Mouse (Mus musculus) lung, postnatal 25 days (tissue): ENCODE data around the gene Taf11.

Experiments
- DNase-seq: peaks from one replicate; pipeline ENCODE4 v3.0.0; 2022; ENCODE audit warnings: low spot score

Gene Taf11

DNA sequence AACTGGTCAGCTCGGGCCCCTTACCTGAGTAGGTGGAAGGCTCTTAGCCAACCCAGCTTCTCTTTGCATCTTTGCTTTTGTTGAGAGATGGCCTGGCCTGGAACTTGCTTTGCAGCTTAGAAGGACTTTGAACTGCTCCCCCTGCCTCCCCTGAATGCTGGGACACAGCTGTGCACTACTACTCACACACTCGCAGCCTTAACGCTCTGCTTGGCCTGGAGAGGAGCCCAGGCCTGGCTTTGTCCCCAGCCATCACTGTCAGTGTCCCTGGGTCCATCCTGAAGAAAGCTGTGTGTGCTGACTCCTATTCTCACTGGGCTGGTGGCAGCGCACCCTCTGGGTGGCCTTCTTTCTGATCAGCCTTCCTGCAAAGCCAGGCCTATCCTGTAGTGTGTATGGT is 11.0 kb upstream of the Taf11 start:
- DNase-seq: no peak

DNA sequence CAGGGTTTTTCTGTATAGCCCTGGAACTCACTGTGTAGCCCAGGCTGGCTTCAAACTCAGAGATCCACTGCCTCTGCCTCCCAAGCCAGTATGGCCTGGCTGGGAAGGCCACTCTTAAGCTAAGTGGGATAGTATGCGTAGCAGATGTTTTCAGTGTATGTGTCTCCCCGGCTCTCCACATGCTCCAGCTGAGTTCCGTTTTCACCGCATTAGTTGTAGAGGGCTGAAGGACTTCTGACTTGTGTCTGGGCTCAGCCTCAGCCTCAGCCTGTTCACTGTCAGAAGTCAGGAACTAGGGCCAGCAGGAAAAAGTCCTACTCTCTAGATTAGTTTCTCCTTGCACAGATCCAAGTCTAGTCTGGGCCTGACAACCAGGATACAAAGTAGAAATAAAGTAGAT is 6.7 kb upstream of the Taf11 start:
- DNase-seq: peak; percentile 18

DNA sequence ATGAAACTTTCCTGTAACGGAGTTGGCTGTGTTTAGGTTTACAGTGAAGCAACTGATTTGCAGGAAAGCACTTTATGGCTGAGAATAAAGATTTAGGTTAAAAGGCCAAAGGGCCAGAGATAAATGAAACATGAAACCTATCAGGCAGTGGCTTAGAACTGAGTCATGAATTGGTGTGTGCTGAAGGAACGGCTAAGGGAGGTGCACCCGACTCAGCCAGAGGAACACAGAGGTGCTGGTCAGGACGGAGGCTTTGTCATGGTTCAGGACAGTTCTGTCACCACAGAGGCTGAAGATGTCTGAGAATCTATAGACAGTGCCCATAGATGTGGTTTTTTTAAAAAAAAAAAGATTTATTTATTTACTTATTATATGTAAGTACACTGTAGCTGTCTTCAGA is 5.1 kb upstream of the Taf11 start:
- no peak for DNase-seq

DNA sequence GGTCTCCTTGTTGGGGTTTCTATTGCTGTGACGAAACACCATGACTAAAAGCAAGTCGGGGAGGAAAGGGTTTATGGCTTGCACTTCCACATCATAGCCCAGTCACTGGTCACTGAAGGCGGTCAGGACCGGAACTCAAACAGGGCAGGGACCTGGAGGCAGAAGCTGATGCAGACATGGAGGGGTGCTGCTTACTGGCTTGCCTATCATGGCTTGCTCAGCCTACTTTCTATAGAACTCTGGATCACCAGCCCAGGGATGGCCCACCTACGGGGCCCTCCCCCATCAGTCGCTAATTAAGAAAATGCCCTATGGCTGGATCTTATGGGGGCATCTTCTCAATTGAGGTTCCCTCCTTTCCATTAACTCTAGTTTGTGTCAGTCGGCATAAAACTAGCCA is 1.7 kb upstream of the Taf11 start:
- no peak for DNase-seq

DNA sequence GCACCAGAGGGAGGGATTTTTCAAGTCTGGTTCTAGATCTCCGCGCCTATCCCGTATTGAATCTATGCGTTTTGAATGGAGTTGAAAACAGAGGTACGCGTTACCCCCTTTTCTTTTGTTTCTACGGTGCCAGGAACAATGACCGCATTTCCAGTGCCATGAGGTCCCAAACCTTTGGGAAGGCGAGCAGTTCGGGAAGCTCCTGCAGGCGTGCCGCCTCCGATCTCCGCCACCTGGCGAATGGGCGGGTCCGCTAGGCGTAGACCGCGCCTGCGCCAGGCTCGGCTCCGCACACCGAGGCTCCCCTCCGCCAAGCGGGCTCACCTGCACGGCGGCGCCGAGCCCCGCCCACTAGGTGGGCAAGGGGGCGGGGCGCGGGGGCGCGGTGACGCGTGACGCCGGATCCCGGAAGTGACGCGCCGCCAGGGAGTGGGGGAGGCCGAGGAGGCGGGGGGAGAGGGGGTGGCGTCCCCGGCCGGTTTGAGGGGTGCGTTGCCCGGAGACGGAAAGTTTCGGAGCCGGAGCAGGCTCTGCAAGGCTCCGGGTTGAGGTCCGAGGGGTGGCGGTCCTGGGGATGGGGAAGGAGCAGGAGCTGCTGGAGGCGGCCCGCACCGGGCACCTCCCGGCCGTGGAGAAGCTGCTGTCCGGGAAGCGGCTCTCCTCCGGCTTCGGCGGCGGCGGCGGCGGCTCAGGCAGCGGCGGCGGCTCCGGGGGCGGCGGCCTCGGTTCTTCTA is 589 bp downstream of the Taf11 start, which contains the start of gene Anks1:
Gene Anks1 (plus strand): TSS at position 419 of the 734 bp plus-strand sequence.
- DNase-seq: peak; percentile 81

DNA sequence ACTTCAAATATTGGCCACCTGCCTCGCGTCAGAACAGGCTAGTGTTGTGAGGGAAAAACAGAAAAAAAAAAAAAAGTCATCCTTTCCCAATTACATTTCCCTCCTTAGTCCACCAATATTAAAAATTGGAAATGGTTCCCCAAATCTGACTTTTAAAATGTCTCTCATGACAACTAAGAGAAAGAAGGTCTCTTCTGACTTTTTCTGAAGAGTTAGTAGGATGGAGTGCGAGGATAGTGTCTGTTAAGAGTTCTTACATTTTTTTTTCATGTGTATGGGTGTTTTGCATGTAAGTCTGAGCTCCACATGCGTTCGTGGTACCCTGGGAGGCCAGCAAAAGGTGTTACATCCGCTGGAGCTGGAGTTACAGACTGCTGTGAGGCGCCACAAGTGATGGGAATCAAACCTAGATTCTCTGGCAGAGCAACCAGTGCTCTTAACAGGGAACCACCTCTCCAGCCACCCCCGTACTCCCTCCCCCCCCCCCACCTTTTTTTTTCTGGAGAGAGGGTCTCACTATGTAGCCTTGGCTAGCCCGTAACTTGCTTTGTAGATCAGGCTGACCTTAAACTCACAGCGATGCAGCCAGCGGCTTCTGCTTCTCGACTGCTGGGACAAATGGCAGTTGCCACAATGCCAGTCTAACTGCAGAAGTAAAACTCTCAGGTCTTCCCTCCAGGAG is 1.3 kb downstream of the Taf11 start:
- no peak for DNase-seq

DNA sequence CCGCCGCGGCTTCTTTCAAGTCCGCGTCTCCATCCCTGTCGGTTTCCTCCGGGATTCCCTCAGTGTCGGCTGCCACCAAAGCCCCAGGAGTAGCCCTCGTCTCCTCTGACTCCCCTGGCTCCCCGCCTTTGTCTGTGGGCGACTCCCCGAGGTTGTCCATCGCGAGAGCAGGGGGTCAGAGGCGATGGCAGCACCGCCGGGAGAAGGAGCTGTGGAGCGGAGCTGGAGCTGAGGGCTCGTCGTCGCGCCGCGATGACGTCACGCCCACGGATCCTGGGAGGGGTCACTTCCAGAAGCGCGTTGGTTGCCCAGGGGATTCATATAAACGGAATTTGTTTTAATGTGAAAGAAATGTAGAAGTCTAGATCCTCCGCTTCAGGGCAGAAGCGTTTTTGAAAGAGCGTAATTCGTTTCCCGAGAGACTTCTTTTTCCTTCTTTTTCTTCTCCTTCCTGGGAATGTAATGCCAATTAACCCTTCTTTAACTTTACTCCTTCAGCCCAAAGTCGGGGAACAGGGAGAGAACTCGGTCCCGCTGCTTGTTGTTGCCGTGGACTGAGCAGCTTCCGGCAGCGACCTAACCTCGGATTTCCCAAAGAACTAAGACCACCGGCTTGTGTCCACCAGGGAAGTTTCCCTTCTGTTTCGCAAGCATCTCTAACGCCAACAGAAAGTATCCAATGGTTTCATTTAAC is 2.0 kb downstream of the Taf11 start:
- peak; percentile 94 for DNase-seq

DNA sequence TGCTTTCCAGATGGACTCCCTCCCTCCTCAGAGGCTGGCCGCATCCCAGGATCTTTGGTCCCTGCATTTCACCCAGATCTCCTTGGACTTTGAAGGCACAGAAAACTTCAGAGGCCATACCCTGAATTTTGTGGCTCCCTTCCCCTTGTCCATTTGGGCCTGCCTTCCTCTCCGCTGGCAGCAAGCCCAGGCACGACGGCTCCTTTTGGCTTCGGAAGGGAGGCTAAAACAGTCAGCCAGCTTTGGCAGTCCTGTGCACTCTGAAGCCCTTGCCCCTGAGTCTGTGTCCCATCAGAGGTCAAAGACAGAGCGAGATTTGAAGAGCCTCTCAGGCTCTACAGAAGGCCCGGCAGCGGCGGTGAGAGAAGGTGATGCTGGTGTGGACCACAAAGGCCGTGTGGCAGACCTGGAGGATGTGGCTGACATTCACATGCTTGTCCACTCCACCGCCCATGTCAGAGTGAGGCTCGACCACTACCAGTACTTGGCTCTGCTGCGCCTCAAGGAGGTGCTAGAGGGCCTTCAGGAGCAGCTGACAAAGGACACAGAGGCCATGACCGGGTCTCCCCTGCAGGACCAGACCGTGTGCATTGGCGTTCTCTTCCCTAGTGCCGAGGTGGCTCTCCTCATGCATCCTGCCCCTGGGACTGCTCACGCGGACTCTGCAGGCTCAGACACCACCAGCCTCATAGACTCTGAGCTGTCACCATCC is 23.0 kb downstream of the Taf11 start:
- DNase-seq: no peak

DNA sequence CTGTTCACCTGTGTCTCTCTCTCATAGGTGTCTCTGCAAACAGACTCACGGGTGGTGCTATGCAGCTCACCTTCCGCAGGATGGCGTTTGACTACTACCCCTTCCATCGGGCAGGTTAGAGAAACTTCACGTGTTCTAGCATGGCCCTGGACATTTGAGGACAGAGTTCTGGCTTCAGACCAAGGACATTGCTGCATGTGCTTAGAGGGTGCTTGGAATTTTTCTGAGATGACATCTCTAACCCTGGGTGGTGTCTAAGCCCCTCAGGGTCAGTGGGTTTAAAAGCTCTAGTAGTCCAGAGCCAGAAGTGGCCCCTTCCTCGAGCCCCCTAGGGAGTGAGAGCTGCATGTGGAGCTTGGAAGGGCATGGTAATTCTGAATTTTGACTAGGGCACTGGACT is 25.6 kb downstream of the Taf11 start:
- DNase-seq: no peak

DNA sequence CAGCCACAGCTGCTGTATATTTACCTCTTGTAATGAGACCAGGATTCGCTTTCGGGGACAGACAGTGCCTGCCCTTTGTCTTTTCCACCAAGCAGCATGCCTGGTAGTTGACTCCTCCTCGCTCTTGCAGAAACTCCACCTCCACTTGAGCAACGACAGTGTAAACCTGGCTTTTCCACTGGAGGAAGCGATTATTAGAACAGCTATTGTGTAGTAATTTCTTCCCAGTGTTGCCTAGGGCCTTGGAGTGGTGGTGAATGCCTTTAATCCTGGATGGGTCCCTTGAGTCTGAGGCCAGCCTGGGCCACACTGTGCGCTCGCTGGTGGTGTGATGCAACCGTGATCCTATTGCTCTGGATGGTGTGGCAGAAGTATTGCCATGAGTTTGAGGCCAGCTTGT is 26.5 kb downstream of the Taf11 start:
- peak; percentile 46 for DNase-seq

DNA sequence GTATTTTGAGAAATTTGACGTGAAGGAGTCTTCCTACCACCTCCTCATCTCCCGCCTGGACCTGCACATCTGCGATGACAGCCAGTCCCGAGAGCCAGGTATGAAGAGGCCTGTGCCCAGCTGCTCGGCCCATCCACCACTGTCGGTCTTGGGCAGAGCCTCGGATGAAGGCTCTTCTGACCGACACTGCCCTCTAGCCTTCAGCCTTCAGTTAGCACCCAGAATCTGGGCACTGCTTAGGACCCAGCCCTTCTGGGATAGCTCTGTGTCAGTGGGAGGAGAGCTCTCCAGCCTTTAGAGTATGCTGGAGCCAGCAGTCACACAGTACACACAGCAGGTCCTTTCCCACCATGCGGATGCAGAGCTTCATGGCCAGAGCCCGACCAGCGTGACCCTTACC is 28.1 kb downstream of the Taf11 start:
- peak; percentile 15 for DNase-seq

DNA sequence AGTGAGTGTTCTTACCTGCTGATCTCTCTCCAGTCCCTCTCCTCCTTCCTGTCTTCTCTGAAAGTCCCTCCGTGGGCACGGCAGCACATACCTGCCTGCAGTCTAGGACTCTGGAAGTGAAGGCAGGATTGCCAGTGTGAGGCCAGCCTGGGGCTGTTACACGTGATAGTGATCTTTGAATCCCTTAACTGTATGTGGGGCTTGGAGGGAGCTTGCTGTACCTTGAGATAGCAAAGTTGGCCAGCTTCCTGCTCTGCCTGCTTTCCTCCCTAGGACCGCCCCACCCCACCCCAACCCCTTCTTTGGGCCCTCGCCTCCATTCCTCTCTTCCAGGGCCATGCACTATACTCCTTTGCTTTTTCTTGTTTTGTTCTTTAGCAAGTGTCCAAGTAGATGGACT is 35.1 kb downstream of the Taf11 start:
- DNase-seq: no peak

DNA sequence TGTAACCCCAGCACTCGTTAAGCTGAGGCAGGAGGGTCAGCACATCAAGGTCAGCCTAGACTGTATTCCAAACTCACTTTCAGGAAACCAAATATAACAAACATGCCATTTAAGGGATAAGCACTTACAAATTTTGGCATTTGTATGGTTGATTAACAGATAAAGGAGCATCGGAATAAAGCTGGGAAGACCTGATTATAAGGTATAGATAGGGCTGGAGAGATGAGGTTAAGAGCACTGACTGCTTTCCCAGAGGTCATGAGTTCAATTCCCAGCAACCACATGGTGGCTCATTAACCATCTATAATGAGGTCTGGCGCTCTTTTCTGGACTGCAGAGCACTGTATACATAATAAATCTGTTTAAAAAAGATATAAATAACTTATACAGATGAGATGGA is 36.1 kb downstream of the Taf11 start:
- DNase-seq: no peak

DNA sequence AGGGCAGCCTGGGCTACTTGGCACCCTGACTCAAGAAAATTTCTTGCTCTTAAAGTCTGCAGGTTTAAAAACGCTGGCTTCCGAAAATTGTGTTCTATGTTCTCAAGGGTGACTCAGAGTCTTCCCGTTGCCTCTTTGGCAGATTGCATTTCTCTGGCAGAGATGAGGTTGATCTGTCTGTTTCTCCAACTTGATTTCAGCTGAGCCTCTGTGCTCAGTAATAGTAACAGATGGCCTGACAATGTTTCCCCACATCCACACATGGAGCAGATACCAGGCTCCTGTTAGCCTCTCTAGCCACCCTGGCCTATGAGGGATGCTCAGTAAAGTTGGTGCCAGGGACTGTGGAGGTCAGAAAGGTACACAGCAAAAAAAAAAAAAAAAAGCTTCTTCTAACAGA is 37.8 kb downstream of the Taf11 start:
- no peak for DNase-seq

DNA sequence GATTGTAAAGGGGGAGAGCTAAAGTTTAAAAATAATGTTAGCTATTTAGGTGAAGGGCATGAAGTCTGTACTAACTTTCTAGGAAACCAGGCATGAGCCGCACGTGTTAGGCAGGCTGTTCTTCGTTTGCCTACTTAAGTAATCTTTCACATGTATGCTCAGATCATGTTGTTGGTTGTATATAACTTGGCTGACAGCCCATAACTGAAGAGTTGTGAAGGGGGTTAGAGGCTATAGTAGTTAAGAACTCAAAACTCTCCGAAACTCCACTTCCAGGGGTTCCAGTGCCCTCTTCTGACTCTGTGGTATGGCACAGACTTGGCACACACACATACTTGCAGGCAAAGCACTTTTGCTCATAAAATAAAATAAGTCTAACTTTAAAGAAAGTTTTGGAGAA is 42.9 kb downstream of the Taf11 start:
- DNase-seq: no peak

DNA sequence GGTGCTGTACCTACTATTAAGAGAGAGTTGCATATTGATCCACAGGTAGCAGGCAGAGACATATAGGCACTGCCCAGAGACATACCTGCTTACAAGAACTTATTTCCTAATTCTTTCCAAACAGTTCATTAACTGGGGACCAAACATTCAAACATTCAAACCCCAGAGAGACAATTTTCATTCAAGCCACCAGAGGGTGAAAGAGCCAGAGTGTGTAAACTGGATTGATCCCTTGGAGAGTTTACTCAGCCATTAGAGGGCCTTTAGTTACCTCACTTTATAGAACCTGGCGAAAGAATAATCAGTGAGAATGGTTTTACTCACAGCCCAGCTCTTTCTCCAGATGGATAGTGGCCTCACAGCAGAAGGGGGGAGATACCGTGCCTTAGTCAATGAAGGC is 44.2 kb downstream of the Taf11 start:
- DNase-seq: no peak

DNA sequence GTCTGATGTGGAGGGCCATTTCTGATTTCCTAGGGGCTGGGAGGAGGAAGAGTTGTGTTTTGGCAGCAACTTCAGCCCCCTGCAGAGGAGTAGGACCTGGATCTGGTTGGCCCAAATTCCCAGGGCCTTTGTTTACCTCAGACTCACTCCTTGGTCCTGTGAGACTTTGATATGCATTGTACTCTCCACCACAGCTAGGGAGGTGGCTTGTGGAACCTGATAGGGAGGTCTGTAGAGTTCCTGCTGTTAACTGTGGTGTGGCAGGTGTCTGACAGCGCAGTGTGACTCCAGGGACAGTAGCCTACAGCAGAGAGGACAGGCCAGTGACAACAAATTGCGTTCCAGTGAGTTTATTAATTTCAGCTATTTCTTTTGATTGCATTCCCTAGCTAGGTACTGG is 50.5 kb downstream of the Taf11 start:
- no peak for DNase-seq

DNA sequence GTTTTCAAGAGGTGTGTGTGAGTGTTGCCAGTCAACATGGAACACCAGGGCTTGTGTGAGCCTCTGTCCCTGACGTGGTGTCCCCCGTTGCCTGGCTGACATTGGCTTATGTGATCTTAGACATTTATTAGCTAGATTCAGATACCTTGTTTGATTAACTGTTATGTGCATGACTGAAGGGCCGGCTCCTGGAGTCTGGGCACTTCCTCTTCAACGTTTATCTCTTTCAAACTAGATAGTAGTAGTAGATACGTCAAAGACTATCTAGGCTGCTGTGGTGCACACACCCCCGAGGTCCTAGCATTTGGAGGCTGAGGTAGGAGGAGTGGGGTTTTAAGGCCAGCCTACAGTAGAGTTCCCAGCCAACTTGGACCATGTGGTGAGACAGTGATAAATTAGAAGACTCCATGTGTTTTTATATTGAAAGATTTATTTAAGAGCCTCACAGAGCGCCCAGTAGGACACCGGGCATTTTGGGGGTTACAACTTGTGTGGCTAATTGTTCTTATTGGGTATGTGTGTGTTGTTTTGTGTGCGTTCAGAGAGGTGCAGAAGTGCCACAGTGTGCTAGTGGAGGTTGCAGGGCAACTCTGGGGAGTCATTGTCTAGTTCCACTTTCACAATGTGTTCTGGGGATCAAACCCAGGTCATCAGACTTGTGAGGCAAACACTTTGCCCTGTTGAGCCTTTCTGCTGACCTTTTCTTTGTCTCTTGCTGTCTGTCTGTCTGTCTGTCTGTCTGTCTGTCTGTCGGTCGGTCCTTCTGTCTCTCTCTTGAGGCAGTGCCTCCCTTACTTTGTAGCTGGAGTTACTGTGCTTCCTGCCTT is 51.8 kb downstream of the Taf11 start:
- DNase-seq: no peak

DNA sequence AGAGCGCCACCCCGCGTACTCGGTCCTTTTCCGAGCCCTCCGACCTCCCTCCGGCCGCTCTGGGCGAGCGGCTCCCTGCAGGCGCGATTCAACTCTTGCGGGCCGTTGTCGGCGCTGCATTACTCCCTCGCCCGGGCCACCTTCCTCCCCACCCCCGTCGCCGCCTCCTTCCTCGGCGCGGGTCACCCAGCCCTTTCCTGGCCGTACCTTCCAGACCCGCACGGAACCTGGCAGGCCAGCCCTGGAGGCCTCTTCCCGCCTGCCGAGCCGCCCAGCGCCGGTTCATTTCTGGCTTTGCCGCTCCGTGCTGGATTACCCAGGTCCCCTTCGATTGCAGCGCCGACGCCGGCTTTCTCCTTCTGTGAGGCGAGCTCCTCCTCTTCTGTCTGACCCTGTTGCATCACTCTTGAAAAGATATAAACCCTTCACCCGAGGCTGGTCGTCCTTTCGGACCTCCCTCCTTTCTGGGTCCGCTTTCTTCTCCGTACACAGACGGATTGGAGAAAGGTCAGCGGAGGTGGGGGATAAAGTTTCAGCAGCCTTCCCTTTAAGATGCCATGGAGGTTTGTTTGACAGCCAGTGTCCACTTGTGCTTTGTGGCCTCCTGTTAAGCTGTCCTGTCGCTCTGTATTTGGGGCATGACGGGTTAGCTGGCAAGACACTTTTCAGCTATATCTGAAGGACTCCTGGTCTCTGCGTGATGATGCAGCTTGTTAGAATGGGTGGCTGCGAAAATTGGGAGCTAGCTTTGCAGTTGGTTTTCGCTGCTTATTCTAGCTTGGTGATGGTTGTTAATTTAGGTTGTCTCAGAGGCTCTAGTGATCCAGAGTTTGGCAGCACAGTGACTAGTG is 52.6 kb downstream of the Taf11 start:
- peak; percentile 50 for DNase-seq

DNA sequence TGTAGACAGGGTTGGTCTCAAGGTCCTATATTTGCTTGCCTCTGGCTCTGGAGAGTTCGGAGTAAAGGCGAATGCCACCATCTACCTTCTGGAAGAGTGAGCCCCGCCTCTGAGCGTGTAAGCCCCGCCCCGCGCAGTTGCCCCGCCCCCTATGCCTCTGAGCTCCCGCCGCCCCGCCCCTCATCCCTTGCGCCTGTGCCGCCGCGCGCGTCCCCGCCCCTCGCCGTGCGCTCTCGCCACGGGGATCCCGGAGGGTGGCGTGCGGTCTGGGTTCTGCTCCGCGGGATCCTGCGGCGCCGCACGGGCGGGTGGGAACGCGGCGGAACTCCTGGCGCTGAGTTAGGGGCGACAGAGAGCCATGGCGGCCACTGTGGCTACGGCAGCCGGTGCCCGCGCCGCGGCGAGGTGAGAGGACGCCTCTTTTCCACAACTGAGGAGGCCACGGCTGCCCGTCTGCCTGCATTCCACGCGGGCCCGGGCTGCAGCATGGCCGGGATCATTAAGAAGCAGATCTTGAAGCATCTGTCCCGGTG is 53.3 kb downstream of the Taf11 start, which contains the start of gene Uhrf1bp1:
Gene Uhrf1bp1 (plus strand): TSS at position 177 of the 533 bp plus-strand sequence.
- DNase-seq: peak; percentile 65
